Comparison of ENCODE assay signal across 10 mouse cellular contexts in the genomic region with DNA sequence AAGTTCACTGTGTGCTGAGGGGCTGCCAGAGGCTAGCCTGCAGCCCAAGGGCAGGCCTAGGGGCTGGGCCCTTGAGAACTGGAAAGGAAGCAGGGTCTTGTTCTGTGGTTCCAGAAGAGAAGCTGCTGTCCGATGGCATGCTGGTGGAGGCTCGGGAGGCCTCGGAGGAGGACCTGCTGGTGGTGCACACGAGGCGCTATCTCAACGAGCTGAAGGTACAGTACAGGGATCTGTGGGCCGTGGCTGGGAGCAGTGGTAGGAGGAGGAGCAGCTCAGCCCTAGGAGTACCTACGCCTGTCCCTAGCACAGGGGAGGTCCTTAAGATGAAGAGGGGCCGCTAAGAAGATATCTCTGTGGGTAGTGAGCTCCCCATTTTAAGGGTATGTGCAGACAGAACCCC. TPM values are rescaled to one million over a fixed set of nuclear protein-coding genes. Genes with fewer than 3 reads are reported as not detected.
A peak's percentile ranks its signal among the peaks of the same experiment; 100 is the strongest.
DNase-seq lines count a peak whose midpoint lies in the region; ATAC-seq and TF ChIP-seq lines count a peak whose summit lies in the region.
"Had no signal": no experiment of that assay in that cellular context is flagged by ENCODE, and none has a peak within 500 bp of the region (broad histone marks: within the 10 kb centered on the region; RNA-seq: fewer than 3 reads in every experiment).

No protein-coding gene starts in this region.

- 0 out of 2 replicates have a peak overlapping the region, but pooled peaks have one; percentile 11 for H3K27ac ChIP-seq in cerebellum, adult 2 months (ENCODE audit: insufficient read depth, low read length)
- H3K27ac ChIP-seq in lung, embryonic 14.5 days (ENCODE audit: low read depth): no peak overlapping the region
- no peak overlapping the region for H3K27ac ChIP-seq in lung, postnatal 0 days (ENCODE audit: low read length)
- peak overlapping the region; percentile 23 for H3K27ac ChIP-seq in liver, adult 2 months (replicated peaks; ENCODE audit: insufficient read depth, low read depth, low read length)
- peak overlapping the region; percentile 48; the same call in 1 of the 2 replicates for H3K27ac ChIP-seq in neural tube, embryonic 15.5 days (replicated peaks)

- peaks cover 44% of the 10 kb centered on the region for H3K4me1 ChIP-seq in cerebellum, adult 2 months (ENCODE audit: control insufficient read depth, insufficient read depth, low read length)
- 0 out of 2 replicates have a peak, but pooled peaks cover 3% of the 10 kb centered on the region for H3K4me1 ChIP-seq in lung, embryonic 14.5 days (ENCODE audit: insufficient read depth)
- no peaks in the 10 kb centered on the region for H3K4me1 ChIP-seq in lung, postnatal 0 days (ENCODE audit: insufficient read depth, low read depth, low read length)
- peaks cover 35% of the 10 kb centered on the region for H3K4me1 ChIP-seq in liver, adult 2 months (ENCODE audit: control insufficient read depth, insufficient read depth, low read length)
- H3K4me1 ChIP-seq in neural tube, embryonic 15.5 days: peaks cover 80% of the 10 kb centered on the region

- TF ChIP-seq EP300 in lung, postnatal 0 days (IDR thresholded peaks at IDR 0.05): no peak

- ATAC-seq in cerebellum, adult (ENCODE audit: insufficient number of reproducible peaks, low FRiP score, low TSS enrichment): no peak
- ATAC-seq in lung, embryonic 14.5 days (ENCODE audit: insufficient read depth): no peak
- ATAC-seq in lung, postnatal 0 days: no peak
- no peak for ATAC-seq in neural tube, embryonic 15.5 days (ENCODE audit: low FRiP score)
- no peak for ATAC-seq in CD4-positive, CD25-positive, alpha-beta regulatory T cell, adult 4 months

- no peak overlapping the region for H3K4me3 ChIP-seq in cerebellum, adult 2 months (replicated peaks; ENCODE audit: insufficient read depth, low read depth, low read length)
- H3K4me3 ChIP-seq in lung, embryonic 14.5 days (ENCODE audit: low read depth, low read length): no peak overlapping the region
- no peak overlapping the region for H3K4me3 ChIP-seq in lung, postnatal 0 days (ENCODE audit: low read depth, low read length)
- H3K4me3 ChIP-seq in liver, adult 2 months (ENCODE audit: insufficient read depth, low read depth, low read length): no peak overlapping the region; the same call in 1 of the 2 replicates
- H3K4me3 ChIP-seq in neural tube, embryonic 15.5 days (replicated peaks): 0 out of 2 replicates have a peak overlapping the region, but pooled peaks have one; percentile 2

- no peaks in the 10 kb centered on the region for H3K9me3 ChIP-seq in lung, embryonic 14.5 days (ENCODE audit: low read depth, low read length)
- no peaks in the 10 kb centered on the region for H3K9me3 ChIP-seq in lung, postnatal 0 days (ENCODE audit: low read length)
- H3K9me3 ChIP-seq in neural tube, embryonic 15.5 days (replicated peaks): no peaks in the 10 kb centered on the region

- WGBS in cerebellum, adult 2 months: 66% methylated on average over 9 of the region's 9 CpGs
- WGBS in lung, embryonic 14.5 days: 74% methylated on average over 9 of the region's 9 CpGs
- 69% methylated on average over 9 of the region's 9 CpGs for WGBS in lung, postnatal 0 days
- 57% methylated on average over 9 of the region's 9 CpGs for WGBS in liver, adult 2 months
- WGBS in neural tube, embryonic 15.5 days: 68% methylated on average over 9 of the region's 9 CpGs

- no peak for TF ChIP-seq CTCF in cerebellum, adult 2 months (IDR thresholded peaks at IDR 0.05; ENCODE audit: borderline replicate concordance, insufficient read depth, low read depth, low read length)
- no peak for TF ChIP-seq CTCF in lung, embryonic 14.5 days (IDR thresholded peaks at IDR 0.05; ENCODE audit: low read depth)
- no peak for TF ChIP-seq CTCF in lung, postnatal 0 days (IDR thresholded peaks at IDR 0.05)
- TF ChIP-seq CTCF in liver, adult 2 months (IDR thresholded peaks at IDR 0.05; ENCODE audit: low read depth, low read length): no peak

- H3K27me3 ChIP-seq in cerebellum, adult 2 months (ENCODE audit: control insufficient read depth, insufficient read depth, low read length): no peaks in the 10 kb centered on the region
- H3K27me3 ChIP-seq in lung, embryonic 14.5 days (ENCODE audit: insufficient read depth, low read length): no peaks in the 10 kb centered on the region
- H3K27me3 ChIP-seq in lung, postnatal 0 days (replicated peaks; ENCODE audit: insufficient read depth, low read length): no peaks in the 10 kb centered on the region
- no peaks in the 10 kb centered on the region for H3K27me3 ChIP-seq in liver, adult 2 months (ENCODE audit: control insufficient read depth, insufficient read depth, low read length)
- no peaks in the 10 kb centered on the region for H3K27me3 ChIP-seq in neural tube, embryonic 15.5 days (replicated peaks)

- peak in 1 of 2 experiments; percentile 40 for DNase-seq in cerebellum, adult 2 months
- no peak for DNase-seq in lung, embryonic 14.5 days
- DNase-seq in lung, postnatal 0 days (ENCODE audit: low spot score): no peak
- no peak for DNase-seq in liver, adult 2 months (ENCODE audit: extremely low read depth, low read depth, low spot score)
- DNase-seq in ovary, adult 18-20 months (ENCODE audit: low spot score): no peak
- DNase-seq: thymus, postnatal 25 days had no signal

- TF ChIP-seq POLR2A in cerebellum, adult 2 months (IDR thresholded peaks at IDR 0.05; ENCODE audit: borderline replicate concordance, insufficient read depth, low read length): no peak
- TF ChIP-seq POLR2A in liver, adult 2 months (IDR thresholded peaks at IDR 0.05; ENCODE audit: extremely low read depth, insufficient read depth, low read length): no peak

- H3K9ac ChIP-seq in lung, embryonic 14.5 days: no peak overlapping the region
- no peak overlapping the region for H3K9ac ChIP-seq in lung, postnatal 0 days (replicated peaks; ENCODE audit: low read depth)
- peak overlapping the region; percentile 7; the same call in 1 of the 2 replicates for H3K9ac ChIP-seq in liver, adult 2 months (ENCODE audit: low read depth, low read length)
- peak overlapping the region; percentile 38 for H3K9ac ChIP-seq in neural tube, embryonic 15.5 days (replicated peaks)

- H3K36me3 ChIP-seq in lung, embryonic 14.5 days (ENCODE audit: insufficient read depth): 0 out of 2 replicates have a peak, but pooled peaks cover 4% of the 10 kb centered on the region
- no peaks in the 10 kb centered on the region for H3K36me3 ChIP-seq in lung, postnatal 0 days (ENCODE audit: insufficient read depth, low read length)
- no peaks in the 10 kb centered on the region for H3K36me3 ChIP-seq in liver, adult 2 months (ENCODE audit: control insufficient read depth, insufficient read depth, low read length)
- H3K36me3 ChIP-seq in neural tube, embryonic 15.5 days: peaks cover 3% of the 10 kb centered on the region; the same call in 1 of the 2 replicates

- H3K79me2 ChIP-seq in liver, adult 2 months (ENCODE audit: control insufficient read depth, insufficient read depth, low read length): peaks cover 3% of the 10 kb centered on the region; the same call in 1 of the 2 replicates

- H3K4me2 ChIP-seq in lung, embryonic 14.5 days: peak overlapping the region; percentile 8; the same call in 1 of the 2 replicates
- no peak overlapping the region for H3K4me2 ChIP-seq in lung, postnatal 0 days (replicated peaks; ENCODE audit: low read depth, low read length)
- peak overlapping the region; percentile 83 for H3K4me2 ChIP-seq in neural tube, embryonic 15.5 days

RNA-seq across cellular contexts. Expression of gene Hdac11, which starts 2.6 kb away (rescaled TPM):
- 183 and 188 TPM in 2 replicates for polyA plus RNA-seq in cerebellum, adult 2 months (2012; rRNA removed)
- polyA plus RNA-seq in lung, embryonic 14.5 days (2014; fragmentation: Nextera tagmentation; extraction: Ambion mirVana): 8.1 and 8.8 TPM in 2 replicates
- polyA plus RNA-seq in lung, postnatal 0 days (2015; fragmentation: Nextera tagmentation; extraction: Ambion mirVana): 3.8 and 3.9 TPM in 2 replicates
- total RNA-seq in liver, adult 2 months (2014; rRNA removed): 37.2 and 42.9 TPM in 2 replicates
- polyA plus RNA-seq in liver, adult 2 months (2012; rRNA removed): 58.4 and 60.5 TPM in 2 replicates
- polyA plus RNA-seq in neural tube, embryonic 15.5 days (2015; fragmentation: Nextera tagmentation; extraction: Ambion mirVana): 41.7 and 51.5 TPM in 2 replicates
- 1 to 10 TPM; 1.5 to 2.0 TPM for polyA plus RNA-seq in CD4-positive, CD25-positive, alpha-beta regulatory T cell, adult 4 months (2017; shearing (Covaris generic))

RNA-seq across cellular contexts. Expression of gene Nup210, which starts 42.4 kb away (rescaled TPM):
- 16.8 and 23.1 TPM in 2 replicates for polyA plus RNA-seq in cerebellum, adult 2 months (2012; rRNA removed)
- polyA plus RNA-seq in lung, embryonic 14.5 days (2014; fragmentation: Nextera tagmentation; extraction: Ambion mirVana): 30.8 and 35.3 TPM in 2 replicates
- 5.8 and 7.0 TPM in 2 replicates for polyA plus RNA-seq in lung, postnatal 0 days (2015; fragmentation: Nextera tagmentation; extraction: Ambion mirVana)
- total RNA-seq in liver, adult 2 months (2014; rRNA removed): 12.2 and 14.9 TPM in 2 replicates
- polyA plus RNA-seq in liver, adult 2 months (2012; rRNA removed): 13.8 and 18.3 TPM in 2 replicates
- 15.4 and 18.4 TPM in 2 replicates for polyA plus RNA-seq in neural tube, embryonic 15.5 days (2015; fragmentation: Nextera tagmentation; extraction: Ambion mirVana)
- 100 to 1,000 TPM in 1 of 2 experiments, 10 to 100 TPM in 1; 86.2 to 109 TPM for polyA plus RNA-seq in CD4-positive, CD25-positive, alpha-beta regulatory T cell, adult 4 months (2017; shearing (Covaris generic))

RNA-seq across cellular contexts. Expression of gene Fbln2, which starts 53.2 kb away (rescaled TPM):
- 3.3 and 4.0 TPM in 2 replicates for polyA plus RNA-seq in cerebellum, adult 2 months (2012; rRNA removed)
- 22.9 and 32.3 TPM in 2 replicates for polyA plus RNA-seq in lung, embryonic 14.5 days (2014; fragmentation: Nextera tagmentation; extraction: Ambion mirVana)
- 63.0 and 63.8 TPM in 2 replicates for polyA plus RNA-seq in lung, postnatal 0 days (2015; fragmentation: Nextera tagmentation; extraction: Ambion mirVana)
- total RNA-seq in liver, adult 2 months (2014; rRNA removed): 1.4 and 2.3 TPM in 2 replicates
- 3.4 and 3.5 TPM in 2 replicates for polyA plus RNA-seq in liver, adult 2 months (2012; rRNA removed)
- polyA plus RNA-seq in neural tube, embryonic 15.5 days (2015; fragmentation: Nextera tagmentation; extraction: Ambion mirVana): 33.7 and 47.7 TPM in 2 replicates
- polyA plus RNA-seq in CD4-positive, CD25-positive, alpha-beta regulatory T cell, adult 4 months (2017; shearing (Covaris generic)): under 1 TPM; 0.86 to 0.90 TPM
- total RNA-seq: granulocyte monocyte progenitor cell, adult 5-6 weeks had no signal

Comparison
In these comparisons a context has a peak if more than half of its experiments do, and no peak if none do; other contexts are left out.
1. H3K27ac ChIP-seq: peak in cerebellum, adult 2 months (single experiment), liver, adult 2 months (single experiment) and neural tube, embryonic 15.5 days (single experiment); none in lung, embryonic 14.5 days (single experiment) and lung, postnatal 0 days (single experiment).
2. H3K9ac ChIP-seq: peak in liver, adult 2 months (single experiment) and neural tube, embryonic 15.5 days (single experiment); none in lung, embryonic 14.5 days (single experiment) and lung, postnatal 0 days (single experiment).